Mouse (Mus musculus) C3H10T1/2 (cell line): ENCODE measurements around the gene H2afx. TPM values are rescaled to one million over a fixed set of nuclear protein-coding genes. Genes with fewer than 3 reads are reported as not detected.

Experiments
- polyA plus RNA-seq, 2 experiments: library from polyadenylated mRNA; unstranded; fragments of >200 nt; fragmentation: generic; extraction: Trizol; gene quantifications; one replicate each; pipeline ENCODE4 v1.2.1; 2012; ENCODE audit warnings: missing spikeins in 2 of 2

The H2afx gene
- polyA plus RNA-seq, result 100 to 1,000 TPM; 334 to 376 TPM

DNA sequence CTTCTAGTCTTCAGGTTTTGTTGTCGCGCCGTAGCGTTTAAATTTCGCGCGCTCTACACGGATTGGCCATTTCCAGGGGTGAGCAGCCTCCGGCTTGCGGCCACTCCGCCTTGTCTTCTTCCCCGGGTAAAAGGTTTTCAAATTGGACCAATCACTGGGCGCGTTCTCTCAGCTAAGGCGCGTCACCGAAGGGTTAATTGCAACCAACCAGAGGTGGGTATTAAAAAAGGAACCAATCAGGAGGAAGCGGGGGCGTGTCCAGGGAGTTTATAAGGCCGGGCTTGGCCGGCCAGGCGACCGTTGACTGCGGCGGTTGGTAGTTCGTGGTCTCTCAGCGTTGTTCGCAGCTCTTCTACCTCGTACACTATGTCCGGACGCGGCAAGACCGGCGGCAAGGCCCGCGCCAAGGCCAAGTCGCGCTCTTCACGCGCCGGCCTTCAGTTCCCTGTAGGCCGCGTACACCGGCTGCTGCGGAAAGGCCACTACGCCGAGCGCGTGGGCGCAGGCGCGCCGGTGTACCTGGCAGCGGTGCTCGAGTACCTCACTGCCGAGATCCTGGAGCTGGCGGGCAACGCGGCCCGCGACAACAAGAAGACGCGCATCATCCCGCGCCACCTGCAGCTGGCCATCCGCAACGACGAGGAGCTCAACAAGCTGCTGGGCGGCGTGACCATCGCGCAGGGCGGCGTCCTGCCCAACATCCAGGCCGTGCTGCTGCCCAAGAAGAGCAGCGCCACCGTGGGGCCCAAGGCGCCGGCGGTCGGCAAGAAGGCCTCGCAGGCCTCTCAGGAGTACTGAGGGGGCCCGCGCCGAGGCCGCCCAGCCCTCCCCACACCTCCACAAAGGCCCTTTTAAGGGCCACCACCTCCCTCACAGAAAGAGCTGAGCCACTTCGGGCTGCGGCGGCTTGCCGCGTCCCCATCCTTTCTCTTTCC lies at the start of gene H2afx:
Gene H2afx, plus strand, starts transcription at position 299 of the 935 bp plus-strand sequence.

DNA sequence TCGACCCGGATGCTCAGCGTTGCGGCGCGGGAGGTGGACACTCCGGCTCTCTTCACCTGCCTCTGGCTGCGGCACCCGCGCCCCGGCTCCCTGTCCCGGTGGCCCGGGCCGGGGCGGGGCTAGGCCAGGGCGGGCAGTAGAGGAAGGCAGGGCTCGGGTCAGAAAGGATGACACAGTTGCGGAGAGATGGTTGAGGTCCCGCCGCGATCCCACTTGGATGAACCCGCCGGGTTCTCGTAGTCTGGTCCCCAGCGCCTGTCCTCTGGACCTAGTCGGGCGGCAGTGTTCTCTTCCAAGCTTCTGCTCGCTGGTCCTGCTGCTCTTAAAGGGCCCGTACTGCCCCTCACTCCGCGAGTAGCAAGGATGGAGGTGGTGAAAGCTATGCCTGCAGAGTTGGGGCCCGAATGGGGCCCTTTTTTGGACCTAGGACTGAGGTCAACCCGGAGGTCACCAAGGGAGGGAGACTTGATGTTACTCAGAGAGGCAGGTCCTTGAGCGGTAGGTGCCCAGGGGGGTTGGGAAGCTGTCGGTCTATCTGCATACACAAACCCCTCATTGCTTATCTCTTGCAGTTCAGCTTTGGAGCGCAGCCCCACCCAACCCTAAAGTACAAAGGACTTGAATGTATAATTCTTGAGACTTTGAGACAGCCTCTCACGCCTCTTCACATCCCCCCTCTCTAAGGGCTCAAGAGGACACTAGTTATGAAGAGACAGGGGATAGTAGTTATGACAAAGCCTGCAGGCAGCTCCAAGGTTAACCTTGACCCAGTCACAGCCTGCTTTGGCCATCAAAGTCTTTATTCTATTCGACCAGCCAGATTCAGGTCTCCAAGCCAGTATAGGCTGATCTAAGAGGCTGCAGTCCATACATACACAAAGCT lies 46.2 kb upstream of the H2afx start, which contains the start of gene Abcg4:
Gene Abcg4, minus strand, starts transcription at position 540 of the 883 bp plus-strand sequence.

GRCm38 (mm10) chr9:44305466-44306079 lies 28.9 kb upstream of the H2afx start, which contains the start of gene Hinfp:
TSS of gene Hinfp (minus strand) at chr9:44305671.

GRCm38 (mm10) chr9:44319887-44320798 lies 14.4 kb upstream of the H2afx start, which contains the start of gene C2cd2l:
TSS of gene C2cd2l (minus strand) at chr9:44320285.

GRCm38 (mm10) chr9:44325768-44326370 lies 8.6 kb upstream of the H2afx start, which contains the start of gene Dpagt1:
TSS of gene Dpagt1 (plus strand) at chr9:44326019.

GRCm38 (mm10) chr9:44343781-44344421 lies 9.4 kb downstream of the H2afx start, which contains the start of gene Hmbs:
TSS of gene Hmbs (minus strand) at chr9:44344228.

GRCm38 (mm10) chr9:44361190-44361917 lies 26.9 kb downstream of the H2afx start, which contains the start of gene Vps11:
TSS of gene Vps11 (minus strand) at chr9:44361670.

DNA sequence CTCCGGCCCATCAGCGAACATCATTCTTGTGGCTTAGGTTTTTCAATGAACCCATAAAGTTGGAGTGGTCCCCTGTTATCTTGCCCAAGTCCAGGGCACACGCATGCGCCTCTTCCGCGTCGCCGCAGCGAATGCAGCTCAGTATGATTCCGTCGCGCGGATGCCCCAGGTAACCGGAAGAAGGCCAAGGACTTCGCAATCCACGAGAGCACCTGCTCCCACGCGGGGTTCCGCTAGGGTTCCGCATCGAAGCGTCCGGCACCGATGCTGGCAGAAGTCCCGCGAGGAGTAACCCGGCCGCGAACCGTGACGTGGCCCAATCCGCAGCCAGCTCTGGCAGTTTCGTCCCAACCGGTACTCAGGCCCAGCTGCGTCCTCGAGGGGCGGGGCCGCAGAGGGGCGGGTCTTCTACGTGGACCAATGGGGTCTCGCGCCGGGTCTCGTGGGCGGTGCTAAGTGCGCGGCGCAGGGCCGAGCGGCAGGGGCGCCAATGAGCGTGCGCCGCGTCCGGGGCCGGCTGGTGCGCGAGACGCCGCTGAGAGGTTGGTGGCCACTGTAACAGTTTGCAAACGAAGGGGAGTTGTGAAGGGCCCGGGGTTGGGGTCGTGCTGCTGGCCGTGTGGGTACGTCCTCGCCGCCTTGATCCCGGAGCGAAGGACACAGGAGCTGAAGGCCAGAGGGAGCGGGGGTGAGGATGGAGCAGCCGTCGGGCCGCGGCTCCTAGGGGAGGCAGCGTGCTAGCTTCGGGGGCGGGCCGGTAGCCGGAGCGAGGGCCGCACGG lies 44.8 kb downstream of the H2afx start, which contains the start of gene Hyou1:
Gene Hyou1, plus strand, starts transcription at position 437 of the 781 bp plus-strand sequence.

Other genes starting within 250 kb of the H2afx start
- gene Mfrp, start 233.0 kb upstream of the H2afx start, polyA plus RNA-seq, result under 1 TPM in 1 of 2 experiments, not detected in 1; 0.06 TPM
- gene C1qtnf5, start 227.4 kb upstream of the H2afx start, polyA plus RNA-seq, result 1 to 10 TPM in 1 of 2 experiments, under 1 TPM in 1; 0.16 to 1.5 TPM
- gene Gm49380, start 221.2 kb upstream of the H2afx start, polyA plus RNA-seq, result under 1 TPM in 1 of 2 experiments, not detected in 1; 0.27 TPM
- 10 to 100 TPM; 43.1 to 68.6 TPM for gene Rnf26, start 221.2 kb upstream of the H2afx start, polyA plus RNA-seq
- under 1 TPM; 0.19 to 0.68 TPM for gene Mcam, start 200.2 kb upstream of the H2afx start, polyA plus RNA-seq
- 1 to 10 TPM in 1 of 2 experiments, under 1 TPM in 1; 0.90 to 3.3 TPM for gene Cbl, start 100.6 kb upstream of the H2afx start, polyA plus RNA-seq
- gene Ccdc153, start 94.0 kb upstream of the H2afx start, polyA plus RNA-seq, result not detected
- gene Pdzd3, start 83.2 kb upstream of the H2afx start, polyA plus RNA-seq, result under 1 TPM in 1 of 2 experiments, not detected in 1; 0.04 TPM
- gene Nlrx1, start 66.1 kb upstream of the H2afx start, polyA plus RNA-seq, result 1 to 10 TPM in 1 of 2 experiments, under 1 TPM in 1; 0.41 to 2.5 TPM
- gene Abcg4, start 46.1 kb upstream of the H2afx start, polyA plus RNA-seq, result under 1 TPM; 0.09 to 0.91 TPM
- 1 to 10 TPM; 2.5 to 5.2 TPM for gene Hinfp, start 29.0 kb upstream of the H2afx start, polyA plus RNA-seq
- 1 to 10 TPM; 3.7 to 4.6 TPM for gene C2cd2l, start 14.4 kb upstream of the H2afx start, polyA plus RNA-seq
- 10 to 100 TPM; 24.6 to 26.4 TPM for gene Dpagt1, start 8.7 kb upstream of the H2afx start, polyA plus RNA-seq
- gene Hmbs, start 9.5 kb downstream of the H2afx start, polyA plus RNA-seq, result 10 to 100 TPM; 33.8 to 49.1 TPM
- 10 to 100 TPM; 13.5 to 31.9 TPM for gene Vps11, start 27.0 kb downstream of the H2afx start, polyA plus RNA-seq
- gene Hyou1, start 44.8 kb downstream of the H2afx start, polyA plus RNA-seq, result 10 to 100 TPM; 12.8 to 29.3 TPM
- 10 to 100 TPM in 1 of 2 experiments, 1 to 10 TPM in 1; 5.7 to 11.4 TPM for gene Slc37a4, start 62.2 kb downstream of the H2afx start, polyA plus RNA-seq
- gene Rps25, start 72.4 kb downstream of the H2afx start, polyA plus RNA-seq, result 1,000 to 10,000 TPM; 2,064 to 3,081 TPM
- 10 to 100 TPM; 86.8 to 98.1 TPM for gene Trappc4, start 72.9 kb downstream of the H2afx start, polyA plus RNA-seq
- gene Ccdc84, start 83.9 kb downstream of the H2afx start, polyA plus RNA-seq, result 10 to 100 TPM in 1 of 2 experiments, 1 to 10 TPM in 1; 7.9 to 23.6 TPM
- gene Foxr1, start 106.4 kb downstream of the H2afx start, polyA plus RNA-seq, result not detected
- gene Upk2, start 120.3 kb downstream of the H2afx start, polyA plus RNA-seq, result under 1 TPM in 1 of 2 experiments, not detected in 1; 0.07 TPM
- gene Bcl9l, start 148.1 kb downstream of the H2afx start, polyA plus RNA-seq, result 10 to 100 TPM; 22.2 to 90.8 TPM
- gene Cxcr5, start 227.2 kb downstream of the H2afx start, polyA plus RNA-seq, result under 1 TPM; 0.02 to 0.15 TPM